Mouse (Mus musculus): Measurements from ENCODE around the gene Cdk5r1. TPM values are rescaled to one million over a fixed set of nuclear protein-coding genes. Genes with fewer than 3 reads are reported as not detected.

Gene Cdk5r1
- polyA plus RNA-seq, 1 experiment from 2014 or later = 0.75 TPM

GRCm38 (mm10) chr11:80489172-80489881, 12.5 kb downstream of the Cdk5r1 start:
- TF ChIP-seq CTCF (IDR thresholded peaks at IDR 0.05; ENCODE audit: low read depth) = no peak
- no peak for TF ChIP-seq EP300 (optimal IDR thresholded peaks at IDR 0.05)
- no peak overlapping the region for H3K27ac ChIP-seq (replicated peaks)
- no peaks in the 10 kb centered on the region for H3K27me3 ChIP-seq (ENCODE audit: control insufficient read depth, insufficient read depth, low read length)
- no peak overlapping the region for H3K9ac ChIP-seq (ENCODE audit: low read length)
- no peak for DNase-seq (ENCODE audit: low spot score)
- no peaks in the 10 kb centered on the region for H3K9me3 ChIP-seq (ENCODE audit: control insufficient read depth, low read length)
- no peaks in the 10 kb centered on the region; the same call in 1 of the 2 replicates for H3K4me1 ChIP-seq (replicated peaks; ENCODE audit: control insufficient read depth, insufficient read depth)
- H3K4me3 ChIP-seq (ENCODE audit: low read depth, low read length) = no peak overlapping the region
- H3K36me3 ChIP-seq (ENCODE audit: control insufficient read depth, insufficient read depth, low read length) = no peaks in the 10 kb centered on the region
- H3K4me2 ChIP-seq (replicated peaks; ENCODE audit: low read depth) = no peak overlapping the region
- ATAC-seq (ENCODE audit: low FRiP score, low TSS enrichment) = no peak
- 58% methylated on average over 12 of the region's 12 CpGs for WGBS

- H3K9me3 ChIP-seq (ENCODE audit: control insufficient read depth, low read length) = no peaks in the 10 kb centered on the region
- no peak overlapping the region for H3K9ac ChIP-seq (ENCODE audit: low read length)
- no peaks in the 10 kb centered on the region for H3K36me3 ChIP-seq (ENCODE audit: control insufficient read depth, insufficient read depth, low read length)
- no peak overlapping the region for H3K27ac ChIP-seq (replicated peaks)
- H3K4me1 ChIP-seq (replicated peaks; ENCODE audit: control insufficient read depth, insufficient read depth) = no peaks in the 10 kb centered on the region; the same call in 1 of the 2 replicates
- DNase-seq (ENCODE audit: low spot score) (no peak), ATAC-seq (ENCODE audit: low FRiP score, low TSS enrichment) (no peak)
- TF ChIP-seq EP300 (optimal IDR thresholded peaks at IDR 0.05) (no peak), CTCF (IDR thresholded peaks at IDR 0.05; ENCODE audit: low read depth) (no peak)
- 46% methylated on average over 5 of the region's 5 CpGs for WGBS
- no peaks in the 10 kb centered on the region for H3K27me3 ChIP-seq (ENCODE audit: control insufficient read depth, insufficient read depth, low read length)
- no peak overlapping the region for H3K4me2 ChIP-seq (replicated peaks; ENCODE audit: low read depth)
- no peak overlapping the region for H3K4me3 ChIP-seq (ENCODE audit: low read depth, low read length)
Measured at GRCm38 (mm10) chr11:80489882-80490196, 13.0 kb downstream of the Cdk5r1 start.

- no peak for DNase-seq (ENCODE audit: low spot score)
- Histone ChIP-seq H3K27ac (replicated peaks) (no peak overlapping the region), H3K4me1 (replicated peaks; ENCODE audit: control insufficient read depth, insufficient read depth) (no peaks in the 10 kb centered on the region; the same call in 1 of the 2 replicates), H3K9ac (ENCODE audit: low read length) (no peak overlapping the region), H3K4me2 (replicated peaks; ENCODE audit: low read depth) (no peak overlapping the region), H3K9me3 (ENCODE audit: control insufficient read depth, low read length) (no peaks in the 10 kb centered on the region), H3K27me3 (ENCODE audit: control insufficient read depth, insufficient read depth, low read length) (no peaks in the 10 kb centered on the region), H3K36me3 (ENCODE audit: control insufficient read depth, insufficient read depth, low read length) (no peaks in the 10 kb centered on the region), H3K4me3 (ENCODE audit: low read depth, low read length) (no peak overlapping the region)
- 0 out of 2 replicates have a peak, but pooled peaks have one; percentile 32 for ATAC-seq (ENCODE audit: low FRiP score, low TSS enrichment)
- no peak for TF ChIP-seq EP300 (optimal IDR thresholded peaks at IDR 0.05)
- no peak for TF ChIP-seq CTCF (IDR thresholded peaks at IDR 0.05; ENCODE audit: low read depth)
- WGBS = 68% methylated on average over 10 of the region's 10 CpGs
Measured at GRCm38 (mm10) chr11:80490831-80491230, 14.0 kb downstream of the Cdk5r1 start.

GRCm38 (mm10) chr11:80493186-80493585, 16.4 kb downstream of the Cdk5r1 start:
- no peaks in the 10 kb centered on the region; the same call in 1 of the 2 replicates for H3K4me1 ChIP-seq (replicated peaks; ENCODE audit: control insufficient read depth, insufficient read depth)
- H3K36me3 ChIP-seq (ENCODE audit: control insufficient read depth, insufficient read depth, low read length) = no peaks in the 10 kb centered on the region
- TF ChIP-seq CTCF (IDR thresholded peaks at IDR 0.05; ENCODE audit: low read depth) (no peak), EP300 (optimal IDR thresholded peaks at IDR 0.05) (no peak)
- no peak overlapping the region for H3K4me3 ChIP-seq (ENCODE audit: low read depth, low read length)
- no peaks in the 10 kb centered on the region for H3K27me3 ChIP-seq (ENCODE audit: control insufficient read depth, insufficient read depth, low read length)
- H3K27ac ChIP-seq (replicated peaks) = no peak overlapping the region
- no peak overlapping the region for H3K4me2 ChIP-seq (replicated peaks; ENCODE audit: low read depth)
- DNase-seq (ENCODE audit: low spot score) = no peak
- 93% methylated on average over 5 of the region's 5 CpGs for WGBS
- H3K9me3 ChIP-seq (ENCODE audit: control insufficient read depth, low read length) = no peaks in the 10 kb centered on the region
- ATAC-seq (ENCODE audit: low FRiP score, low TSS enrichment) = no peak
- H3K9ac ChIP-seq (ENCODE audit: low read length) = no peak overlapping the region

- DNase-seq (ENCODE audit: low spot score) (no peak), ATAC-seq (ENCODE audit: low FRiP score, low TSS enrichment) (no peak)
- Histone ChIP-seq H3K36me3 (ENCODE audit: control insufficient read depth, insufficient read depth, low read length) (no peaks in the 10 kb centered on the region), H3K4me2 (replicated peaks; ENCODE audit: low read depth) (no peak overlapping the region), H3K9ac (ENCODE audit: low read length) (no peak overlapping the region), H3K9me3 (ENCODE audit: control insufficient read depth, low read length) (no peaks in the 10 kb centered on the region), H3K27ac (replicated peaks) (no peak overlapping the region), H3K4me1 (replicated peaks; ENCODE audit: control insufficient read depth, insufficient read depth) (no peaks in the 10 kb centered on the region; the same call in 1 of the 2 replicates), H3K4me3 (ENCODE audit: low read depth, low read length) (no peak overlapping the region), H3K27me3 (ENCODE audit: control insufficient read depth, insufficient read depth, low read length) (no peaks in the 10 kb centered on the region)
- TF ChIP-seq EP300 (optimal IDR thresholded peaks at IDR 0.05) = no peak
- TF ChIP-seq CTCF (IDR thresholded peaks at IDR 0.05; ENCODE audit: low read depth) = no peak
- 86% methylated on average over 9 of the region's 9 CpGs for WGBS
Measured at GRCm38 (mm10) chr11:80494852-80495251, 18.0 kb downstream of the Cdk5r1 start.

GRCm38 (mm10) chr11:80495972-80496371, 19.1 kb downstream of the Cdk5r1 start:
- ATAC-seq (ENCODE audit: low FRiP score, low TSS enrichment) = no peak
- Histone ChIP-seq H3K4me3 (ENCODE audit: low read depth, low read length) (no peak overlapping the region), H3K4me1 (replicated peaks; ENCODE audit: control insufficient read depth, insufficient read depth) (no peaks in the 10 kb centered on the region; the same call in 1 of the 2 replicates), H3K9ac (ENCODE audit: low read length) (no peak overlapping the region), H3K9me3 (ENCODE audit: control insufficient read depth, low read length) (no peaks in the 10 kb centered on the region), H3K27me3 (ENCODE audit: control insufficient read depth, insufficient read depth, low read length) (no peaks in the 10 kb centered on the region), H3K4me2 (replicated peaks; ENCODE audit: low read depth) (no peak overlapping the region), H3K36me3 (ENCODE audit: control insufficient read depth, insufficient read depth, low read length) (no peaks in the 10 kb centered on the region), H3K27ac (replicated peaks) (no peak overlapping the region)
- DNase-seq (ENCODE audit: low spot score) = no peak
- no peak for TF ChIP-seq EP300 (optimal IDR thresholded peaks at IDR 0.05)
- TF ChIP-seq CTCF (IDR thresholded peaks at IDR 0.05; ENCODE audit: low read depth) = no peak
- WGBS = 97% methylated on average over 6 of the region's 6 CpGs
